Mouse (Mus musculus): ENCODE results near the gene Radil.

Gene Radil

DNA sequence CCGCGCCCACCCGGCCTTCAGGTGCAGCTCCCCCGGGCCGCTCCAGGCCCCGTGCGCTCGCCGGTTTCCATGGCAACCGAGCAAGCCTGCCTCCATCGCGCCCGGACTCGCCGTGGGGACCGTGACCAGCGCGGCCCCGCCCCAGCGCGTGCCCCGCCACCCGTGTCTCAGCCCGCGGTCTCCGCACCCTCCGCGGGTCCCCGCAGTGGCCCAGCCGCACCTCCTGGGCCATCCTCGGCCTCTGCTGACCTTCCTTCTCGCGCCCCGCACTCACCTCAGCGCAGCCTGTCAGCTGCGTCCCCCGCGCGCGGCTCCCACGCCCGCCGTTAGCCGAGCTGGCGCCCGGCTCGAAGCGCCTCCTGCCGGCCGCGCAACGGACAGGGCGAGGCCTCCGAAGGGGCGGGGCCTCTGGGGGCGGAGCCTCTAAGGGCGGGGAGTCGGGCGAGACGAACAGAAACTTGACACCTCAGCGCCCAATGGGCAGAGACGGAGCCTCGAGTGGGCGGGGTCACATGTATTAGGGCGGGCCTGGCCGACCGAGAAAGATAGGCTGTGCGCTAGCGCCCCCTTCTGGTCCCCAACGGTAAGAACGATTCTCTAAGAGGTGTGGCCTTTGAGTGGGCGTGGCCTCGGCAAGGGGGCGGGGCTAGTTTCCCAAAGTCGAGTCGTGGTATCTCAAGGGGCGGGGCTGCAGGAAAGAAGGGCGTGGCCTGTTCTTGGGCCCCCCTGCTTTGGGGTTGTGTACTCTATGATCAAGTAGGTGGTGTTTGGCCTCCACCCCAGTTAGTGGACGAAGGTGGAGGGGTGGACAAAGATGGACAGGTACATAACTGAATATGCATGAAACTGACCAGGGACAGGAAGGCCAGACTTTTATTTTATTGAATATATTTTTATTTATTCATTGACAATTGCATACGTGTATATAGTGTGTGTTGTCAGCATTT, at the start of gene Radil:
Radil (minus strand) TSS at position 393 of the 947 bp plus-strand sequence.
- DNase-seq, result peak; percentile 100

DNA sequence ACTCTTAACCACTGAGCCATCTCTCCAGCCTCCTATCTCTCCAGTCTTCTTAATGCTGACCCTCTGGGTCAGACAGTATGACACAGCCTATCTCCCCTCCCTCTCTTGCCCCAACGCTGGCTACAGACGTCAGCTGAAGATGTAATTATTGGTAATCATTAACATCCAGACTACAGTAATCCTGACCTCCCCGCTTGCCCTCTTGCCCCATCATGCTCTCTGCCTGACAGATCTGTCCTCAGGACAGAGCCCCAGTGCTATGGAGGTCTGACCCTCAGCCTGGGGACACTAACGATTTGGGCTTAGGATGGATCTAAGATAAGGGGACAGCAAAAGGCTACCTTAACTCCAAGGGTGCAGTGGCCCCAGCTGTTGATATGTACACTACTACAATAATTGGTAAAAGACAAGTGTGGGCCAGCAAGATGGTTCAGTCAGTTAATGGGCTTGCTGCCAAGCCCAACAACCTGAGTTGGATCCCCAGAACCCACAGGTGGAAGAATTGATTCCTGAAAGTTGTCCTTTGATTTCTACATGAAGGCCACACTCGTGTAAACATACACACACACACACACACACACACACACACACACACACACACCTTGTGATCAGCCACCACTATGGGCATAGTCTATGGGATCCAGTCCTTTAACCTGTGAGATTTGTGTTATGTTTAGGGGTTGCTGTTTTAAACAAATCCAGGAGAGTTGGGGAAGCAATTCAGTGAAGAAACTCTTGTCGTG, 46.9 kb upstream of the Radil start:
- no peak for DNase-seq

DNA sequence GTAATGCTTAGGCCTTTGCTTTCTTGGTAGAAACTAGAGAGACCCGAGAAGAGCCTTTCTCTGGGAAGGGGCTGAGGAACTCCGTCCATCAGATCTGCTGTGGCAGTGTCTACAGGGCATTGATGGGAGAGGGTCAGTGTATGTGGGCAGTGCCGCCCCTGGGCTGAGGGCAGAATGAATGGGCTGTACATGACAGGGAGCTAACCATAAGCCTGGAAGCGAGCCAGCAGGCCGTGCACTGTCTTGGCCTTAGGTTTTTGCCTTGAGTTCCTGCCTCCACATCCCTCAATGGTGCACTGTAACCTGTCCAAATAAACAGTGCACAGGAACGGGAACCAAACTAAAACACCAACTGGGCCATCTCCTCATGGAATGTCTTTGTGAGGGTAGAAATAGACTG, 45.8 kb upstream of the Radil start:
- DNase-seq, result no peak

DNA sequence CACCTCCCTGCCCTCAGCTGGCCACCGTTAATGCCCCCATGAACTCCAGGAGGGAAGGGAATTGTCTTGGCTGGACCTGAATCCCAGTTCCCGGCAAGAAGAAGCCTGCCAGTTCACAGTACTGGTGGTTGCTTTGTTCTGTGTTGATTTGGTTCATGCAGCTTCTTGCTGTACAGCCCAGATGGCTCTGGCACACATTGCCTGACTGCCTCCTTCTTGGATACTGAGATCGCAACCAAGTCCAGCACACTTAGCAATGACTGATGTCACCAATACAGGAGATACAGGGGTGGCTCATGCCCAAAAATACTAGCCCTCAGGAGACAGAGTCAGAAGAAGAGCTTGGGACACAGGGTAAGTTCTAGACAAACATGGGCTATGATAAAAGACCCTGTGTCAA, 44.8 kb upstream of the Radil start:
- peak; percentile 38 for DNase-seq

DNA sequence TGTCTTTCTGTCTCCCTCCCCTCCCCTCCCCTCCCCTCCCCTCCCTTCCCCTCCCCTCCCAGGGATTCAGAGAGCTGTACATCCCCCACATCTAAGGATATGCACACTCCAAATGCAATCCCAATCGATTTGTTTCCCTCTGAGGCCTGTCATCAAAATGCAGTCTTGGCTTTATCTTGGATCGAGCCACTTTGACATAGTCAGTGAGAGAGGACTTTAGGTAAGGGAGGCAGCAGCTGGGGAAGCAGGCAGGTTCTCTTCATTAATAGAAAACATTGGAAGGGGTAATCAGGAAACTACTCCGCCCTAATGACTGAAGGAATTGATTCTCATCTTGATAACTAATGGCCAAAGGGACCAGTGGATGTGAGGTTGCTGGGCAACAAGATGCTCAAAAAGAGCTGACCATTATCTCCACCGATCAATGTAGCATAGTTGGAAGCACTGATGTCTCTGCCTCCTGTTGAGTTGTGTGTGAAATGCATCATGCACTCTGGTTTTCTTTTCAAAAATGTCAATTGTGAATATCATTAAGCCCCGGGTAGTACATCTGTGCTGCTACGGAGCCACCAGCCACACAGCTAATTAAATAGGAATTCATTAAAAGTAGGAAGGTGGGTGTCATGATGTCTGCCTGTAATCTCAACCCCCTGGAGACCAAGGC, 40.2 kb upstream of the Radil start:
- DNase-seq, result no peak

DNA sequence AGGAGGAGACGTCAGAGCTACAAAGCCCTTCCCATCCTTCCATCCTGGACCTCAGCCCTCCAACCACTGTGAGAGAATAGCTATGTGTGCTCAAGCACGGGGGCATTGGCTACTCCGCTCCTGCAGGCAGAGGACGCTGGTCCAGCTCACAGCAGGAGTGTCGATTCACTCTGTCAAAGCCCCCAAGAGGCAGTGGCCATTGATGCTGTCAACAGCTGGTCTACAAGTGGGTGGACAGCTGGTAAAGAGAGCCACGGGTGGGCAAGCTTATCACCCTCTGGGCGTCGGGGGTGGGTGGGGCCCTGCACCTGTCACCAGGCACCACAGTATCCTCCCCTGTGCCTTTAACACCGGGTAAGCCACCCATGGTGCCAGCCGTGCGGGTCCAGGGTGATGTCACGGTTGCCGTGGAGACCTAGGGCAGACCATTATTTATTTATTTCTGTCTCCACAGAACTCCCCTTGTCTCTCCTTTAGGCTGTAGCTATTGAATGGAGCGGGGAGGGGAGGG, 32.8 kb upstream of the Radil start:
- no peak for DNase-seq

DNA sequence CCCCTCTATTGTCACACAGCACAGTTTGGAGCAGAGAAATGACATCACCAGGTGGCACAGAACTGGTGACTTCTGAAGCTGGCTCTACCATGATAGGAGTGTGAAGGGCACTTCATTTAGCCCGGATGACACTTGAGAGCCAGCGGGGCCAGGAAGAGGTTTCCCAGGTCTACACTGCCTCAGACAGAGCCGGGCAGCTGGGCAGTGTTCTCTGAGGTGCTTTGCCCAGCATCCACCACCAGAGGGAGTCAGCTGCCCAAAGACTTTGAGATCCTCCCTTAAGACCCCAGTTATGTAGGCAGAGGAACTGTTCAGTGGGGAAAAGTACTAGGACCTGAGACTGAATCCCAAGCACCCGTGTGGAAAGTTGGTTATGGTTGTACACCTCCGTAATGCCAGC, 30.6 kb upstream of the Radil start:
- peak; percentile 53 for DNase-seq

DNA sequence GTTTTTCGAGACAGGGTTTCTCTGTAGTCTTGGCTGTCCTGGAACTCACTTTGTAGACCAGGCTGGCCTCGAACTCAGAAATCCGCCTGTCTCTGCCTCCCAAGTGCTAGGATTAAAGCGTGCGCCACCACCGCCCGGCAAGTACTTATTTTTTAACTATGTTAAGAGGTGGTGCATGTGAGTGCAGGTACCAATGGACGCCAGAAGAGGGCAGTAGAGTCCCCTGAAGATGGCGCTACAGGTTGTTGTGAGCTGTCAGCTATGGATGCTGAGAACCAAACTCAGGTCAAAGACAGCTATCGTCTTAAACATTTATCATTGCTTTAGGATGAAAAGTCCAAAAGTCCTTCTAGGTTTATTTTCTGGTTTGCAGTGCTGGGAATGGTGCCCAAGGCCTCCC, 27.3 kb upstream of the Radil start:
- DNase-seq, result no peak

DNA sequence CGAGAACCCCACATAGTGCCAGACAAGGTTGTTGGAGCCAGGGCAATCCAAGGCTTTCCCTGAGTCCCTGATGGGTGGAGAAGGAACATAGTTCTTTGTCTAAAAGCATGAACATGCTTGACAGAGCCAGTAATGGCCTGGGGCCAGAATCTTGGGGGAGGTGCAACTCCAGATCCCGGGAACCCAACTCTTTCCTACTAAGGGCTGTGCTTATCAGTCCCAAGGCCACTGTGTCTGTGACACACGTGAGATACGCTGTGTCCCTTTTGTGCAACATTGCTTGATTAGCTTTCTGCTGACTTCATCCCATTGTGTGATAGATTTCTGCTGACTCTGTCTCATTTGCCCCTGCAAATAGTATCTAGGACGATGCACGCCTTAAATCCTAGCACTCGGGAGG, 25.9 kb upstream of the Radil start:
- no peak for DNase-seq

DNA sequence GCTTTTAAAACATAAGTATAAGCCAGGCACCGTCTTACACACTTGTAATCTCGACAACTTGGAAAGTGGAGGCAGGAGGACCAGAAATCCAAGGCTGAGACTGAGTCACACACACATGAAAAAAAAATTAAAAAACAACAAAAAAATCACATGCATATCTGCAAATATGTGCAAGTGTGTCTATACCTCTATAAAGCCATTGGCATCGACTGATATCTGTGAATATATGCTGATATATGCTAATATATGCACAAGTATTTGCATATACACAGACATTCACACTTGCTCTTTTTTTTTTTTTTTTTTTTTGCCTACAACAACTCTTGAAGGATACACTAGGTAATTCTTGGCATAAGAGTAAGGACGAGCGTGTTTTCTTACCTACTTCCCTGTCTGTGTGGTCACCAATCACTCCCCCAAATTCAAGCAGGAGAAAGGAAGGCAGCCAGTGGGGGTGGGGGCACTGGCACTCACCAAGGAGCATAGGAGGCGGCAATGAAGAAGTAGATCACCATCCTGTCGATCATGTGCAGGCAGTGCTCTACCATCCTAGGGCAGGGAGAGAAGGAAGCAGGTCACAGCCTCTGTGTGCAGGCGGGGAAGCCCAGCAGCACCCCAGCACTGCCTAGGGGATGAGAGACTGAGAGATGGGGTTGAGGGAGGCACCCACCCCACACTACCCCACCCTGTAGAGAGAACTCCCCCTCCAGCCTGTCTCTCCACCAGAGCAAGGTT, 23.6 kb upstream of the Radil start:
- no peak for DNase-seq

DNA sequence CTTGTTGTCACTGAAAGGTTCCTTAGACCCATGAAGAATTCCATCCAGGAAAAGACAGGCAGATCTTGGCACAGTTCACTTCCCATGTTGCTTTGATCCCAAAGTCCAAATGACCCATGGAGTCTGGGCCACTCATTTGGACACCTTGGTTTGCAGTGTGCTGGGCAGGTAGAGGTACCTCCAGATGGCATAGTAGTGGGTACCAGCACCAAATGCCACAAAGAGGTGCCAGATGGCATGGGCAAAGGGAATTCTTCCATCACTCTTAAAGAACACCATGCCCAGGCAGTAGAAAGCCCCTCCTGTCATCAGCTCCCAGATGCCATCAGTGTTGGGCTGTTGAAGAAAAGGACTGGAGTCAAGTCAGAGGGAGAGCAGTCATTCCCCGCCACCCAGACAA, 13.7 kb upstream of the Radil start:
- no peak for DNase-seq

DNA sequence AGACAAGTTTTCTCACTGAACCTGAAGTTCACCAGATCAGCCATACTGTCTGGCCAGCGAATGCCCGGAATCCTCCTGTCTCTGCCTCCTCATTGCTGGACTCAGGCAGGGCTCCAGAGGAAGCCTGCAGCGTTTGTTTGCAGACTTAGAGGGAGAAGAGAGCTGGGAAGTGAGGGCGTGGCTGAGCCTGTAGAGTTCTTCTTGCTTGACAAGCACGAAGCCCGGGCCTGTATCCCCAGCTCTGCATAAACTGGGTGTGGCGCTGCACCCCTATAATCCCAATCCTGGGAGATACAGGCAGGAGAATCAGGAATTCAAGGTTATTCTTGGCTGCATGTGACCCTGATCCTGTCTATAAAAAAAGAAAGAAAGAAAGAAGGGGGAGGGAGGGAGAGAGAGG, 9.4 kb upstream of the Radil start:
- no peak for DNase-seq

DNA sequence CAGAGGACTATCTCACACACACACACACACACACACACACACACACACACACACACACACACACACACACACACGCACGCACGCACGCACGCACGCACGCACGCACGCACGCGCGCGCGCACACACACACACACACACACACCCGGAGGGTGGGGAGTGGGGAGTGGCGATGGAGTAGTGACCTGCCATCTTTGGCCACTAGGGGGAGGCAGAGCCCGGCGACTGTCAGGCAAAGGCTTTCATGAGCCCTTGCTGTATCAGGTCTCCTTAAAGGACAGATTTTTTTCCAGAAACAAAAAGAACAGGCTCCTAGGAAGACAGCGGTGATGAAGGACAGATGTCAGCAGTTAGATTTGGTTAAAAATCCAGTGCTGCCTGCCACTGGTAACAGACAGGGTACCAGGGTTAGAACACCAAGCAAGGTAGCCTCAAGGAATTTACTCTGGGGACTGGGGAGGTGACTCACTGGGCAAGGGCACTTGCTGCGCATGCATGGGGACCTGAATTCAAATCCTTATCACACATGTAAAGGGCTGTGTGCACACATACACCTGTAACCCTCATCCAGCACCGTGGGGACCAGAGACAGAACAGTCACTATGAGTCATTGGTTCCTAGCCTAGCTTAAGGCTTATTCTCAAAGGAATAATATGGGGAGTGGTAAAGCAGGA, 6.6 kb upstream of the Radil start:
- peak; percentile 84 for DNase-seq

DNA sequence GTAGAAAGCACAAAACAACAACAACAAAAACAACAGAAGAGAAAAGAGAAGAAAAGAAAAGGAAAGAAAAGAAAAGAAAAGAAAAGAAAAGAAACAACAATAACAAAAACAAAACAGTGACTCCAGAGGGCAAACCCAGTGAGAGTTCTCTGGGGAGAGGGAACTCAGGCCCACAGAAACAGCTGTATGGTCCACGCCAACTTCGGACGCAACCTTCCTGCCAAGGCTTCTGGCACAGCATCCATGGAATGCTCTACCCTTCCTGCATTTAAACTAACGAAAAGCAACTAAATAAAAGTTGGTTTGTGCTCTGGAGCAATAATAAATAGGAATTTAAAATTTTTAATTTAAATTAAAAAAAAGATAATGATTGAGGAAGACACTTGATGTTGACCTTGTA, 5.8 kb upstream of the Radil start:
- DNase-seq, result no peak

DNA sequence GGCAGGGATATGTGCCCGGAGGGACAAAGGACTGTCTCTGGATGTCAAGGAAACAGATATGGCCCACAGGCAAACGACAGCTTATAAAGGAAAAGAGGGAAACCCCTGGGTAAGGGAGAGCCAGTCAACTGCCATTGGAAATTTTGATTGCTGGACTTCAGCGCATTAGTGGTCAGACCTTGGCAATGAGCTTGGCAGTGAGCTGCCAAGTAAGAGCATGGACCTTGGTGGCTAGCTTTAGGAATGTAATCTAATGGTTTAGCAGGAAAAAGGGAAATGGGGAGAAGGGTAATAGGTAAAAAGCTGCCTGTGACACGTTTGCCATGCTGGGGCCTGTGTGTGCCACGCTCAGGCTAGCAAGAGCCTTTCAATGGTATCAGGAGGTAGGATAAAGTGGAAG, 5.0 kb upstream of the Radil start:
- DNase-seq, result no peak

DNA sequence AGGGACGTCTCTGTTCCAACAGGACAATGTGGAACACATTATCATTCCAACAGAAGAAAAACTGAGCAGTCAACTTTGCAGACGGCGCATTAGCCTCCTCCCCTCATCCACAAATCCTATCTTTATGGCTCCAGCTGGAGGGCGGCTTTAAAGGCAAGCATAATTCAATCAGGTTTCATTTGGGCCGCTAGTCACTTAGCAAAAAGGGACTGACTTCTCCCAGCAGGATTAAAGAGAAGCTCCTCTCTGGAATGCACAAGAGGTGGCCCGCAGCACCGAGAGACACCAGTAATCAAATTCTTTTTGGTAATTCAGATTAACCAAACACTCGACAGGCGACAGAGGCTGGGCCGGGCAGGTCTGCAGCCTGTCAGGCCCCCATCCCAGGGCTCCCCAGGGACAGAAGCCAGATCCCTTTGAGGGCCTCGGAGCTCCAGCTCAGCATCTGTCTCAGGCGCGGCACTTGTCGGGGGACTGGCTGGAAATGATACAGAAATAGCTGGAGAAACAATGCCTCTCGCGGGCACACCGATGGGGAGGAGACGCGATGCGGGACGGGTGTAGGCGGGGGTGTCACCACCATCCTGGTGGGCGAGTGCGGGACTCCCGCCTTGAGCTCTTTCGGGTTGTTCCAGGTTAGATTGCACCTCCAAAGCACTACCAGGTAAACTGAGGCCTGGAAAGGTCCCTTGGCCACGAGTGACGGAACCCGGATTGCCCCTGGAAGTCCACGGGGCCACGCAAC, 765 bp downstream of the Radil start:
- DNase-seq, result no peak

DNA sequence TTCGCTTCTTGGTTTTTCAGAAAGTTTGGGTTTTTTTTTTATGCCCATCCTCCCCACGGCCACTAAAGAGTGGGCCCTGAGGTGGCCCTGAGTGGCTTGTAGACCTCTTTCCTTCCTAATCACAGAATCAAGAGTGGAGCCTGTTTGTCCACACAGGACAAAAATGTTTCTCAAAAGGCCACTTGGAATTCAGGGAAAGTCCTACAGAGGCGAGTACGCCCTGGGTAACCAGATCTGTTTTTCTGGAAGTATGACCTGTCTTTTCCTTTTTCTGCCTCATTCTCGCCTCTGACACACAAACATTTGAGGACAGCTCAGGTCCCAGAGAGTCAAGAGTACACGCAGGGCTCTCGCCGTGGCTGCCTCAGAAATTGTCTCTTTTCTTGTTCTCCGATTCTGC, 1.5 kb downstream of the Radil start:
- DNase-seq, result no peak

DNA sequence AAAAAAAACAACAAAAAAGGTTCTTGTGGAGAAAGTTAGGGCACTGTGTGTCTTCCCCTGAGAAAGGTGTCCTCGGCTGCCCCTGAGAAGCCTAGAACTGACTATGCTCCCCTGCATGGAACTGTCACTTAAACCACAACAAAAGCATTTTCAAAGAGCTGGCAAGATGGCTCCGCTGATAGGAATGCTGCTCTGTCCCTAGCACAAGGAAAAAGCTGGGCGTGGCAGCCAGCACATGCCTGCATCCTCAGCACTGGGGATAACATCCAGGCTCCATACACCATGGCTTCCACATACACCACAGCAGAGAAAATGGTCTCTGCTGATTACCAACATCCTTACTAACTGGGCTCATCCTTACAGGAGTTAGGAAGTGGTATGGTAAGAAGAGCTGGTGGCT, 3.8 kb downstream of the Radil start:
- no peak for DNase-seq

DNA sequence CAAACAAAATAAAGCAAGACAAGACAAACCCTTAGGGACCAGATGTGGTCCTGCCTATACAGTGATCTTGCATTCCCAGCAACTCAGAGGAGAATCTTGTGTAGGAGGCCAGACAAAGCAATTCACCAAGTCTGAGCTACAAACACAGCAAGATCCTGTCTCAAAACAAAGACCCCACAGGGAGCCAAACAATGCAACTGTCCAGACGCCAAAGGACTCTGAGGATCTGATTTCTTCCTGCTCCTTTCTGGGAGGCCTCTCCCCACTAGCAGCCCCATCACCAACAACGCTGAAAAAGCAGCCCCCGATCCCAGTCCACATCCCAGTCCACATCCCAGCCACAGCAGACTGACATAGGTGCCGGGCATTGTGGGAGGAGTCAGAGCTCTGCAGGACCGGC, 4.6 kb downstream of the Radil start:
- DNase-seq, result no peak

DNA sequence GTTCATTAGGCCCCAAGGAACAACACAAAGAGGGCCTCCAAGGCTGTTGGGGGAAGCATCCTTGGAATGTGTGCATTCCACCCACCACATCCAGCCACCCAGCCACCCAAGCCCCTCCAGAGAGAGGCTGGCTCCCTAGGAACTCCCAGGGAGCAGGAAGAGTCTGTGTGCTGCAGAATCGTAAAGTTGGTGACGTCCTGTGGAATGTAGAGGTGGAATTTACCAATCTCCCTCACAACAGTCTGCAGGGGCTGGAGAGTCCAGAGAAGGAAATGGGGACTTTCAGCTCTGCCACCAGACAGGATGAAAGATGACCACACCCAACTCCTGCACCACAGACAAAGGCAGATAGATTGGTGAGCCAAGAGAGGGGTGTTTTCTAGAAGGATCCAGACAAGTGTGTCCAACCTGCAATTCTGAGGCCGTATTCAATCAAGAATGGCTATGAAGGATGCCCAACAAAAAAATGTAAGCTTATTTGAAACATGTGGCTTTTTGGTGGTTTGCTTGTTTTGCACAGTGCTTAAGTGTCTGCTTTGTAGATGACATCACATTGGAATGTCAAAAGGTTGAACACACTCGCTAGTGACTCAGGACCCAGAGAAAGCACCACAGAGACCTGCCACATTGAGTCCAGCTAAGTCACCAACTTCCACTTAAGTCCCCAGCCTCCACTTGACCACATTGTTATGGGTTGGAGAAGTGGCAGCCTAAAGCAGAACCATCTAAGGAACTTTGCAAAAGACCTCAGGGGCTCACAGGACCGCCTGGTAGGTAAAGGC, 5.7 kb downstream of the Radil start:
- no peak for DNase-seq

DNA sequence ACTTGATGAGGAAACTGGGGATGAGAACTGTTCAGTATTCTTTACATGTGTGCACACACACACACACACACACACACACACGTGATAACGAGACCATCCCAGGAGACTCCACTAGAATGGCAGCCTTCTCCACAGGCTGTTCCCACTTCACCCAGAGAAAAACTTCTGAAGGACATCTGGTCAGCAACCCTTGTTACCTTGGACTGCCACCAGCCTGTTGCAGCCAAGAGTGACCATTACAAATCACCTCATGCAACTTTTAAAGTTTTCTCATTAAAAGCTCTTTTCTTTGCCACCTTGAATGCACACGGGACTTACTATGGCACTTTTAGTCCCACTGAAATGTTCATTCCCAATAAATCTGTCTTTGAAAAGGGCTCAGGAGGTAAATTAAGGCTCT, 13.6 kb downstream of the Radil start:
- DNase-seq, result no peak
